Mouse (Mus musculus) spleen, adult 18-20 months (tissue): ENCODE data around the gene Stra8.

Experiments used
- DNase-seq, 2 experiments: peaks; one replicate each; pipeline ENCODE4 v3.0.0; 2022; ENCODE audit warnings: mixed read lengths in 2 of 2

Stra8 gene

DNA sequence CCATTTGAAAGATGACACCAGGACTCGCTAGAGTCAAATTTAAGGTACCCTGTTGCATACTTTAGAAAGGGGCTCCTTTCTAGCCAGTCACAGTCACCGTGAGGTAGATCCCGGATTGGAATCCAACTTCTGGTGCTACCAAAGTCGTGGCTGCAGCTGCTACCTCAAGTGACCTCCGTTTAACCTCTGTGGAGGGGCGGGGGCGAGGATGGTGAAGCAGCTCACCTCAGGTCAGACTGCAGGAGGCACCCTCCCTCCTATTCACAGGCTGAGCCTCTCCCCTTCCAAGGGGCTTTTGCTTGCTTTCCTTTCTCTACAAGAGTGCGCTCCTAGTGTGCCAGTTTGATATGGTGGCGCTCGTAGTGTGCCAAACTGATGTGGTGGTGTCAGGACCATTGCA, at the start of gene Stra8:
Gene Stra8, plus strand, starts transcription at position 208 of the 400 bp plus-strand sequence.
- DNase-seq: no peak

DNA sequence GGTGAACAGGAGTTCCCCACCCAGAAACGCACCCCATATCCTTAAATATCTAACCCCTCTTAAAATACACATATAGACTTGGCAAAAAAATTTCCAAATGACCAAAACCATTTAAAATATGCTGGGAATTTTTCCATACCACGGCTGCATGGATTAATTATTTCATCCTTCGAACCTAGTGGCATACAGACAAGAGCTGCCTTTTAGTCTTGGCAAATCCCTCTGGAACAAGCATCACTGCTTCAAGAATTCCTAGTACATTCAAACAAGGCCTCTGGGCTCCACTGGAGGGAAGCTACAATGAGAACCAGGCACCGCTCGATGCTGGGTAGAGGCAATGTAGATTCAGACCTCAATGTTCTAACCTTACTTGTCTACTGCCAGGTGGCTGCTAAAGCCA, 49.2 kb upstream of the Stra8 start:
- no peak for DNase-seq

DNA sequence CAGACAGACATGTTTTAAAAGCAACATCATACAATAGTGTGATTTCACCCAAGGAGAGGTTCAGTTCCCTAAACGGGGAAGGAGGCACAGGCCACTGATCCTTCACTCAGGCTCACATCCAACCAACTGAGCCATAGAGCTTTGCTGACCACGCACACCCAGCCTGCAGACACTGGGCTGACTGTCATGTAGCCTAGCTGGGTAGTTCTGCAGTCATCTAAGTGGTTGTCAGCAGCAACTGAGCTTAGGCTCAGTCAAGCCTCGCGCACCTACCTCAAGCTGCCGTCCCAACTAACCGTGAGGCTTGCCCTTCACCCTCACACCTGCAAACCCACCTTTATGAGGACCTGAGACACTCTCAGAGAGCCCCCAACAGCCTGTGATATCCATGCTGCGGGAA, 48.0 kb upstream of the Stra8 start:
- DNase-seq: no peak

DNA sequence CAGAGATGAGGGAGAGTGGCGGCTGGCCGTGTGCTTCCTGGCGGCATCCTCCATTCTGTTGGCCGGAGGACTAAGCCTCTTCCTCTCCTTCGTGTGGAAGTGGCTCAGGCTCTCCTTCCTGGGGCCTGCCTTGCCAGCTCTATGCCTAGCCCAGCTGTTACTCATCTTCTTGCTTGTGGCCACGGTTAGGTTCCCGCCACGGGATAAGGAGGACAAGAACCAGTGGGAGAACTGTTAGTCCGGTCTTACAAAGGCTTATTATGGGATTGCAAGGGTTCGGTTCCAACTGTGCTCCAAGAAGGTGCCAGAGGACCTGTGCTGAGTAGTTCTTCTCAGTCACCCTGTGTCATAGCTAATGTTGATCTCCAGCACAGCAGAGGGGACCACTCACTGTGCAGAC, 47.1 kb upstream of the Stra8 start:
- no peak for DNase-seq

DNA sequence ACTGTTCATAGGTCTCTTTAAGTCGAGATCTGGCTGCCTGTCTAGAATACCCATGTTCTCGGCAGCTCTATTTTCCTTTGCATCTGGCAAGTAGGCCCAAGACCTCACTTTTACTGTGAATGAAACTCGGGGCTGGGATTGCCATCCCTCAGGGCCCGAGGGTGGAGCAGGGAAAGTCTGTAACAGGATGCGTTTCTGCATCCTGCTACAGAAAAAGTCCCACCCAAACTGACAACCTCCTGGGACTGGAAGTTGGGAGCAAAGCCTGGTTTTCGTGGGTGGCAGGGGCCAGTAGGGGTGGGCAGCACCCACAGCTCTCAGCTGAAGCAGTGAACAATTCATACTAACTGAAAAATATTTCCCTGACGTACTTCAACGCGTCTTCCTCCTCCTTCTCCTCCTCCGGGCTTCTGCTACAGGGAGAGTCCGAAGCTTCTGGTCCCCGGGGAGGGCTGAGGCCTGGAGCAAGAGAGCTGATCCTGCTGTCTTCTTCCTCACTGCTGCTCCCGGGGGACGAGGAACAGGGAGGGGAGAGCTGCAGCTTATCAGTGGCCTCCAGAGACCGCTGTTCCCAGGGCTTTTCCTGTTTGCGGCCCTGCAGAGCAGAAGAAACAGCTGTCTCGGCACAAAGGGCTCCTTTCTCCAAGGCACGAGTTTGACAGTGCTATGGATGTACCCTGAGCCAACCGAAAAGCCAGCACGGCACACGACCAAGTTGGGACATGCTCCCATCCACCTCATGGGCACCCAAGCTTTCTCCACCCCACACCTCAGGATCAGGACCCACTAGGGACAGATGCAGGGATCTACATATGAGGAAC, 45.7 kb upstream of the Stra8 start:
- DNase-seq: no peak

DNA sequence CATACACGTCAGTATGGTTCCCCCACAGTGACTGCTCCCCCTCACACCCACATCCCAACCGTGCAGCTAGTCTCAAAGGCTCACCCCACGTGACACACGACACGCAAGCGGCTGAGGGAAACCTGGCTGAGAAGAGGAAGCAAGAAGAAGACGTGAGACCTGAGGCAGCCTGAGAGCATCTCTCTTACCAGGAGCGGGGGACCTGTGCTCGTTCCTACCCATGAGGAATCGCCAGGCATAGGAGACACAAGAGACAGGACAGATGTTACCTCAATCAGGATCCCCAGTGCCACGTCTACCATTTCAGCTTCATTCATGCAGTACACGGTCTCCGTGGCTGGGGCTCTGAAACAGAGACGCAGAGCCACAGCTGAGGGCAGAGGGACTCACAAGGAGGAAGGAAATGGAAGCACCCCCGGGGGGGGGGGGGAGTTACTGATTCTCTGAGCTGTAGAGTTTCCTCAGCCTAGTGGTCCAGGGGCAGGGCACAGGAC, 44.6 kb upstream of the Stra8 start:
- peak; percentile 66 to 71 for DNase-seq

DNA sequence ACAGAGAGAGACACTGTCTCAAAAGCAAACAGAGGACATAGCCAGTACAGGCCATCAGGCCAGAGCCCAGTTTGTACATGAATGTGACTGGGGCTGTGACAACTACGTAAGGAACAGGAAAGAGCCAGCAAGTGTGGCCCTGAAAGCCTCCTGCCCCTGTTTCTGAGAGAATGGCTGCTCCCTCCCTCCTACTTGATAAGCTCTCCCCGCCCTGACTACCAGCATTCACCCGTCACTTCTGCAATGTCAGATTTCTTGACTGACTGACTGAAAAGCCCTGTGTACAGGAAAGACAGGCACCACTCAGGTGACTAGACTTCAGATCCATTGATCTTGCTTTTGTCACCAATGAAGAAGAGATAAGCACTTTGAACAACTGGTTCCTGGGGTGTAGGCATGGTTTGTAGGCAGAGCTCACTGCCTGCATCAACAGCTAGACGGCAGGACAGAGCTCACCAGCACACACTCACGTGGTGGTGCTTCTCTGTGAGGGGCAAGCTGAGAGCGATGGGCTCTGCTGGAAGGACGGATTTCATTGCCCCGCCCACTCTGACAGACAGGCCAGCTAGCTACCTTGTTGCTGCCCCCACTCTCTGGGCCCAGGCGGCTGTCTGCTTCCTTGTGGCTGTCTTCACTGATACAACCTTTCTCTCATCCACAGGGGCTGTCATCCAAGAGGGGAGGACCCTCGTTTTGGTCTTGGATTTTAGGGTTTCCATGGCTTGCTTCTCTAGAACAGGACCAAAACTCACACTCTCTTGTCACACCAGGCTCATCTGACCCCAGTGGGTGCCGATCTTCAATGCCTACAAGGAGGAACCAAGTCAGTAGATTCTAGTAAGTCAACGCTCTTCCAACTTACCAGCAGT, 43.8 kb upstream of the Stra8 start:
- no peak for DNase-seq

DNA sequence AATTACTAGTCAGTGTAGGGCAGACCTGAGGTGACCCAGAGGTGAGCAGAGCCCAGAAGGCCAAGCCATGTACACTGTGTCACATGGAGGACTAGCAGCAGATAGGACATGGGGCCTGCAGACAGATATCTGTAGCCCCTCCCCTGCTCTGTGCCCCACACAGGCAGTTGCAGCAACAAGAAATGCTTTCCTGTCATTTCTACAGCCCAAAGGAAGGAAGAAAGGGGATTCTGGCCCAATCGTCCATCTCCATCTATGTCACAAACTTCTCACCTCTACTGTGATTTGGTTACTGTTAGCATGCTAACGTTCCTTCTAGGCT, 43.2 kb upstream of the Stra8 start:
- DNase-seq: peak in 1 of 2 experiments; percentile 4

DNA sequence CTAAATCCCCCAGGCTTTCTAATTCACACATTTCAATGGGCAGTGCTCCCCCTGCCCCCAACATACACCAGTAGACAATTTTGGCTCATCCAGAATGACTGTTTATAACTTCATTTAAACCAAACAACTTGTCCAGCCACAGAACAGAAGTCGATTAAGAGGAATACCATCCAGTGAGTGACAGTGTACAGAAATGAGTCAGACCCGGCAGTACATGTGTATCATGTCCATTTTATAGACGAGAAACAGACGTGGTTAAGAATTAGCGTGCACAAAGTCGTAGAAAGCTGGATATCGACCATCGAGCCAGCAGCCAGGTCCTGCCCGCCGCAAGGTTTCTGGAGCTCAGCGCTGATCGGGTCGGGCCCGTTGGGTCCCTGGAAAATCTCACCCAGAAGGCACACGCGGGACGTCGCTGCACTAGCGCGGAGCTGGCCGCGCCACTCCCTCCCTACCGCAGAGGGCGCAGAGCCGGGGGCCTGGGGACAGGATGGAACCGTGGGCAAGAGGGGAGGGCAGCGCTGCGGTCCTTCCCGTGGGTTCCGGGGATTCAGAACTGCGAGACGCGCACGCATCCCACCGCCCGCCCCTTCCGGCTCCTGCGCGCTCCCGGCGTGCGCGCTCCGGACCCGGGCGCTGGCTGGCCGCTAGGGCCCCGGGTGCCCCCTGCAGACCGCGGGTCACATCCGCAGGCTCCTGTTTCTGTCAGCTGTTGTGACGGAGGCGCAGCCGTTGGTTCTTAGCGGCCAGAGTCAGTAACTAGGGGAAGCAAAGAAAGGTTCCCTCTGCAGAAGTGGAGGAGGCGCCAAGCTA, 42.2 kb upstream of the Stra8 start, which contains the start of gene Cyren:
Gene Cyren, minus strand, starts transcription at position 552 of the 813 bp plus-strand sequence.
- DNase-seq: peak; percentile 90 to 96

DNA sequence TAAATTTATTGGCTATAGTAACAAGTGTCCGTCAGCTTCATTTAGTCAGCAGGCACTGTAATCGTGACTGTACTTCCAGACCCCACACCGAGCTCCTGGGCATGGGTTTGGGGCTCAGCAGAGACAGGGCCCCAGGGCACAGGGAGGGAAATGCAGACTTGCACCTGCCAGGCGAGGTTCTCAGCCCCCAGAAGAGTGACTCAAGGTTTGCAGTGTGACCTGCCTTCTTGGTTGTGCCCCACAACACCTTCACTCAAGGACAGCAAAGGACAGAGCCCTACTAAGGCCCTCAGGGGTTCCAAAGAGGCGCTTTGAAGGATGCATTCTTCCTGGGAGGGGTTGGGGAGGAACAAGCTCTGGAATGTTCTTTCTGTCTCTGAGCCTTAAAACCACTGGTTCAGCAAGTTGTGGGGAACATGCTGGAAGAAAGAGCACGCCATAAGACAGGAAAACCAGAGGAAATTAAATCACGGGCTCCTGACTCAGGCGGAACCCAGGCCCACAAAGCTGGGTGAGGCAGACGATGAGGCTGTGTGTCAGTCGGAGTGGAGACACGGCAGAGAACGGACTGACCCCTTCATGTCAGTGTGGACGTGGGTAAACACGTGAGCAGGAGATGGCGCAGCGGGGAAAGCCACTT, 40.7 kb upstream of the Stra8 start:
- no peak for DNase-seq

DNA sequence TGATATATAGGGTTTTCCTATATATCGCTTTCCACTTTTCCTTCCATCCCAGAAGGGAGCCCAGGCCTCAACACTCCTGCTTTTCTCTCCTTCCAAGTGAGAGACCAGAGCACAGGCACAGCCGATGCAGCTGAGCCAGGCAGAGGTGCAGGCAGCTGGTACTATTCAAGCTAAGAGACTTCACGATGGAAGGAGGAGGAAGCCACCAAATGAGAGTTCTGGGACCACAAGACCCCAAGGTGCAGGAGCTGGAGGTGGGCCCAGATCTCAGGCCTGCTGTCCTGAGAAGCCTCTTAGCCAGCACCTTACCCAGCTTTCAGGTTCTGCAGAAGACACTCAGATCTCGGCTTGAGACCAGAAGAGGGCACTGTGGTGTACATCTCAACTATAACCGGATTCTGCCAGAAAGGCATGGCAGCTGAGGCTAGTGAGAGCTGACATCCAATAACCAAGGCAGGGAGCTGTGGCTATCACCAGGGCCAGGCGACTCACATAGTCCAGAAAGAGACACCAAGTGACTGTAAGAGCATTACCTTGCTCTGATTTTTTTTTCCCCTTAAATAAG, 40.0 kb upstream of the Stra8 start:
- peak in 1 of 2 experiments; percentile 55 for DNase-seq

DNA sequence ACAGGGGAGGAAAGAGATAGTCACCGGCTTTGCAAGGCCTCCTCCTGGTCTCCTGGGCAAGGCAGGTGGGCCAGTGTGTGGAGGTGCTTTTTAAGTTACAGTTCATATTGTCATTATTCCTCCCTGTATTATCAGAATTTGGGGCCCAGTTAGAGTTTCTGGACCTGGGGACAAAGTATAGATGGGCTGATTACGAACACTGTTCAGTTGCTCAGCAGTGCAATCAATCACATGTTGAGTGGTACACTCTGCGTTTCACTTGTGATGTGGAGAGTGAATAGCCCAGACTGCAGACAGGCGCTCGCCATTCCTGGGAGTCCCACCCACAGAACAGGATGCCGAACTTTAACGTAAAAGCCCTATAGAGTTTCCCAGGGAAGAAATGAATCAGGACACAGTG, 35.2 kb upstream of the Stra8 start:
- DNase-seq: no peak

DNA sequence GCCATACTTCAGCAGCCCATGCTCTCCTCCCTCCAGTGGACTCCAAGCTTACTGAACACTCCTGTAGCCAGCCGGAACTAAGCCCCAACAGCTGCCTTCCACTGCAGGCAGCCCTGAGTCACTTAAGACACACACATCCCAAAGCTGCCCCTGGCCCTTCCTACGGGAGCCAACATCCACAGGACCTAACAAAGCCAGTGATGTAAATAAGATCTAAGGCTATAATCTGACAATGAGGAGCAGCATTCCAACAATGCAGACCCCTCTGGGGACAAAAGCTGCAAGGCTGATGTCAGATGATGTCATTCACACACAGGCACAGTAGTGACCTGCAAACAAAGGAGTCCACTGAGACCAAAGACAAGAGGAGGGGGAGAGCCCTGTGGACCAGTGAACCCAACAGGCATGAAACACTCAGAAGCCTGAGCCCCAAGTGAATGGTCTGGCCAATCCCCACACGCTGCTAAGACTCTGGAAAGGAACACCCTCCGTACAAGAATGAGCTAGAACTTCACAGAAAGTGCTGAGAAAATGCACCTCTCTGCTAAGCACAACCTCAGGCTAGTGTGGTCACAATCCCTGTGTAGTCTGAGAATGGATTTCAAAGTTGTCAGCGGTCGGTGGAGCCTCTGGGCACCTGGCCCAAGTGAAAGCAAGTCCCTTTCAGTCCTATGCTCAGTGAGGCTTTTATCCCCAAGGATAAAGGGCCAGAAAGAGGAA, 32.7 kb upstream of the Stra8 start:
- DNase-seq: no peak

DNA sequence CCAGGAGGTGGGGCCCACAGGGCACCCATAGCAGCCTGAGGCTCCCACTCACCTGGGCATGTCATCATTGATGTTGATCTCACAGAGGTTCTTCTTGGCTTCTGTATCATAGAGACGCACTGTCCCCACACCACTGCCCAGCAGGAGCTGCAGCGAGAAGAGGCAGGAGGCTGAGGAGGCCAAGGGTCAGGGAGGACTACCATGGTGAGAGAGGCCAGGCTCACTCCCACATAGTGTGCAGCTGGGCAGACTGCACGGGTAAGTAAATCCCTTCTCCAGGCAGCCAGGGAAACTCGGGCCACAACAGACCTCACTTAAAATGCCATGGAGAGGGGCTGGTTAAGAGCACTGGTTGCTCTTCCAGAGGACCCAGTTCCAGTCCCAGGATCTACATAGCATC, 30.8 kb upstream of the Stra8 start:
- DNase-seq: no peak

DNA sequence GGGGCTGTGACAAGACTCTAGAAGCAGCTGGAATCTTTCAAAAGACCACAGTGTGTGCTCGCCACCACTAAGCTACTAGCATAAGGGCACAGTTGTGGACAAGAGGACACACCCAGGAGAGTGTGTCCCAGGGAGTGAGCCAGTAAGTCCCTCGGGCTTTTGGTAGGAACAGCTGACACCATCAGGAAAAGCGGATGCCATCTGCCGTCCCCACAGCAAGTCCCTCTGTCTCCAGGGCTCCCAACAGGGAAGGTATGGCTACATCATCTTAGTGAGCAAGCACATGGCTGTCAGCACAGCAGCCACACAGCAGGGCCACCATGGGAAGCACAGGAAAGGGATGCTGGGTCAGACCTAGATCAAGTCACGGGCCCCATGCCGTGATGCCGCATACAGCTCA, 24.4 kb upstream of the Stra8 start:
- DNase-seq: no peak

DNA sequence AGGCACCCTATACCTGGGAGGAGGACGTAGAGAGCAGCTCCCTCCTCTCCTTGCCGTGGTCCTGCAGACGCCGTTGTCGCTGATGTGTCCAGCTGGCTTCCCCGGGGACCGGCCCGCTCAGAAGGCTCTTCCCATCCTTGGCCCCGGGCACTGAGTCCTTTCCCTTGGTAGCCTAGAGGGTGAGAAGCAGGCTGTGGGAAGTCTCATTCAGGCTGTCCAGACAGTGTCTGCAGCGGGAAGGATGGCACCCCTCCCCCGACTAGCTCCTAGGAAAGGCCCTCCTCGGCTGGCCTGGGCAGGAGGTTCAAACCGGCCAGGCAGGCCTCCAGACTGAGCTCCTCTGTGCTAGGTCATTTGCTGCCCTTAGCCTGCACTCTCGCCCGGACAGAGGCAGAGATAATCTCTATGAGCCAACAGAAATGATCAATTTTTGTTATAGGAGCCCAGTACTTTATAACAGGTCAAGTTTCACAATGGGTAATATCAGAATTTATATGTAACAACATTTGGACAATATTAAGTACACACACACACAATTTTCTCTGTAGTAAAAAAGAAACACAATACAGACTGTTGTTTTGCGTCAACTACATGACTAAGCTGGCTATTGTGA, 23.7 kb upstream of the Stra8 start:
- DNase-seq: no peak

DNA sequence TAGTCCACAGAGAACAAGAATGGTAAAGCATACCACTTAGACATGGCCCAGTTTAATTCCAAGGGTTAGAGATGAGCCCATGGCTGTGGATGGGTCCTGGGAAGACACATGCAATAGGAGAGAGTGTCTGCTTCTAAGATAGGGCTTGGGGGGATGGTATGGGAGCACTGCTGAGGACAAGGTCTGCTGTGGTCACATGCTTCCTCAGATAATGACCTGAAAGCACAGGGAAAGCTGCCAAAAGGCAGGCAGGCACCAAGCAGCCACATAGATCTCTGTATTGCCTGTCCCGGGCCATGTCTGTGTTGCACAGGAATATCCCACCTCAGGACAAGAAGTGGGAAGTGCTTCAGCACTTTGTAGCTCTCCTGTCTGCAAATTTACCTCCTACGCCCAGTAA, 20.8 kb upstream of the Stra8 start:
- DNase-seq: no peak

DNA sequence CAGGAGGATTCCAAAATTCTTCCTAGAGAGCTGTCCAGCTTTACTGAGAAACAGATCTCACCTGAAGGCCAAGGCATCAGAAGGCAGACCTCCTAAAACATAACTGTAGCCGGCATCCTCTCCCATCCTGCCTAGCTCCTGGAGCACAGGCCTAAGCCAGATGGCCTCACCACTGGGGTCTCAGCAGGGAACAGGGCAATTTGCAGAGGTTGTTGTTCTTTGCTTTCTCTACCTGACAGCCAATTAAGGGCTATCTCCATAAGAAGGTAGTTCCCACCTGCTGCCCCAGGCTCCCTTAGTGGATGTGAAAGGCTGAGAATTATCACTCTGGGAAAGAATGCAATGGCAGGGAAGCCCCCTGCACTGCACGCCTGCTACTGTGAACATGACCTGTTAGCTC, 19.0 kb upstream of the Stra8 start:
- DNase-seq: no peak

DNA sequence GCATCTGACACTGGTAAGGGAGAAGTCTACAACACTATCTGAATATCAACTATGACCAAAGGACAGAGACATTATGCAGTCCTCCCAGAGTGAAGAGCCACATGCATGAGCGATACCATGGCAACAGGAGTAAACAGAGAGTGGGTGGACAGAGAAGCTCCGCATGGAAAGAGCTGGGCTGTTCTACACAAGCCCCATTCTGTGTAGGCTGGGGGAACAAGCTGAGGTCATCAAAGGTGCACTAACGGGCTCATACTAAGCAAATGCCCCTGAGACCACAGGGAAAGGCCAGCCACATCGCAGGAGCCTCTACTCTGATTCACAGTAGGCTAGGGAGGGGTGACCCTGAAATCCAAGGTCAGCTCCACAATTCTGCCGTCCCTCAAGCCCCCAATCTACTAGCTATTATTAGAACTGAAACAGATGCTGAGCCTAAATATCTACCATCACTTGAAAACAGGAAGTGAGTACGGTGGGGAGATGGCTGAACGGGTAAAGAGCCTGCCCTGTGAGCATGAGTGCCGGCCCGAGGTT, 18.0 kb upstream of the Stra8 start:
- peak in 1 of 2 experiments; percentile 37 for DNase-seq

DNA sequence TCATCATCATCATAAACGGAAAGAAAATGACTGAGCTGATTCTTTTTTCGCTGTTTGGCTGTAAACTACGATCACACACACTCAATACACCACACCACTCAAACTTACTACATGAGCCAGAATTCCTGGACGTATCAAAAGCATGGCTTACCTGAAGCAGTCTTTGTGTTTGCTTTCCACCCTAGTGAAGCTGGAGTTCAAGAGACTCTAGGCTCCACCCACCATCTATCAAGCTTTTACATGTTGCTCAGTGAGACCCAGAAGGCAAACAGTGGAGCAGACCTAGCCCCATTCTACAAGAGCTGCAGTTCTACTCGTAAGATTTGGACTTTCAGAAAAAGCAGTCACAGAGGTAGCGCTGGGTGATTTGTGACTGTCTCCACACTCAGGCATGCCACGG, 17.4 kb upstream of the Stra8 start:
- DNase-seq: no peak

DNA sequence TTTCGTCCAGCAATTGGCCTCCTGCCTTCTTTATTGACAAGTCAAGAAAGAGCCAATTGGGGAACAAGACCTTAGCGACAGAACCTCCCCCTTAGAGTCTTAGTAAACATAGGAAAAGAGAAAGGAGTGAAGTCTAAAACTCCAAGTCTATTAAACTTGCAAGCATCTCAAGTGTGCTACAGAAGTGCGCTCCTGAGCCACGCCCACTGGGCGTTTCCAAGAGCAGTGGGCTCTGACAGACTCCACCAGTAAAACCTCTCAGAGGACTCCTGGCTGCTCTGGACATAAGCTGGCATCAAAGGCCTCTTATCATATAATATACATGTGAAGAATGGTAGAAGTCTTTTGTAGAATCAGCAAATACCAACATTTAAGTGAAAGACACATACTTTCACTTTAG, 16.5 kb upstream of the Stra8 start:
- DNase-seq: no peak
